Mouse (Mus musculus) hindbrain, embryonic 15.5 days (tissue): ENCODE results near the gene Mgat4a. TPM values are rescaled to one million over a fixed set of nuclear protein-coding genes. Genes with fewer than 3 reads are reported as not detected.
A peak's percentile ranks its signal among the peaks of the same experiment; 100 is the strongest.

Experiments used
- ATAC-seq: fragments of 200-750 bp; cut with Nextera tagmentation; 2 replicates; pipeline ENCODE4 v1.8.0; 2017; ENCODE audit warnings: low read depth, moderate number of reproducible peaks, moderate TSS enrichment; ENCODE audit not compliant: low FRiP score
- H3K27ac ChIP-seq: fragments of 300-500 bp; sonication (generic); replicated peaks from 2 replicates; pipeline ENCODE4 v1.5.1; 2015; ENCODE audit warnings: mild to moderate bottlenecking, inconsistent platforms
- H3K27me3 ChIP-seq: fragments of 300-500 bp; sonication (generic); 2 replicates; pipeline ENCODE4 v1.6.1; 2015; ENCODE audit warnings: control low read depth, inconsistent platforms
- H3K36me3 ChIP-seq: fragments of 300-500 bp; sonication (generic); 2 replicates; pipeline ENCODE4 v1.6.1; 2015; ENCODE audit warnings: control low read depth, inconsistent platforms
- H3K4me1 ChIP-seq: fragments of 300-500 bp; sonication (generic); replicated peaks from 2 replicates; pipeline ENCODE4 v1.6.1; 2015; ENCODE audit warnings: control low read depth, inconsistent platforms
- H3K4me2 ChIP-seq: fragments of 300-500 bp; sonication (generic); 2 replicates; pipeline ENCODE4 v1.6.1; 2015; ENCODE audit warnings: moderate library complexity, mild to moderate bottlenecking, inconsistent platforms
- H3K4me3 ChIP-seq: fragments of 300-500 bp; sonication (generic); 2 replicates; pipeline ENCODE4 v1.5.1; 2015; ENCODE audit warnings: mild to moderate bottlenecking, inconsistent platforms
- H3K9ac ChIP-seq: fragments of 300-500 bp; sonication (generic); 2 replicates; pipeline ENCODE4 v1.6.1; 2015; ENCODE audit warnings: inconsistent platforms
- H3K9me3 ChIP-seq: fragments of 300-500 bp; sonication (generic); 2 replicates; pipeline ENCODE4 v1.6.1; 2016; ENCODE audit warnings: control low read depth, inconsistent platforms
- WGBS: fragments of 180-500 bp; shearing (Covaris S2); methylation state at CpG from one replicate; pipeline ENCODE4 v1.1.7; 2015; 5-methylcytosine and 5-hydroxymethylcytosine counted together
- polyA plus RNA-seq: library from polyadenylated mRNA; unstranded; fragments of >200 nt; fragmentation: Nextera tagmentation; extraction: Ambion mirVana; gene quantifications from 2 replicates; pipeline ENCODE4 v1.2.1, GENCODE M21; 2015

Gene Mgat4a
- 9.3 and 12.6 TPM in 2 replicates for polyA plus RNA-seq

GRCm38 (mm10) chr1:37540810-37541658 lies at the start of gene Mgat4a:
Mgat4a (minus strand) TSS chr1:37541016.
- Histone ChIP-seq H3K9me3 (no peaks in the 10 kb centered on the region), H3K4me3 (peak within 1 kb of the TSS; percentile 90), H3K27me3 (peaks cover 8% of the 10 kb centered on the region; the same call in 1 of the 2 replicates), H3K36me3 (no peaks in the 10 kb centered on the region), H3K27ac (peak within 1 kb of the TSS; percentile 89), H3K9ac (peak within 1 kb of the TSS; percentile 85), H3K4me1 (peaks cover 10% of the 10 kb centered on the region), H3K4me2 (peak within 1 kb of the TSS; percentile 91)
- ATAC-seq, result peak; percentile 99
- whole genome bisulfite sequencing, result under 1% methylated on average over 47 of the region's 72 CpGs

GRCm38 (mm10) chr1:37585809-37586480 lies 45.1 kb upstream of the Mgat4a start:
- no peak for ATAC-seq

GRCm38 (mm10) chr1:37583795-37584464 lies 43.1 kb upstream of the Mgat4a start:
- no peak for ATAC-seq
- Histone ChIP-seq H3K27me3 (no peaks in the 10 kb centered on the region), H3K4me3 (no peak overlapping the region), H3K27ac (no peak overlapping the region), H3K4me1 (no peaks in the 10 kb centered on the region), H3K4me2 (no peak overlapping the region), H3K9me3 (no peaks in the 10 kb centered on the region), H3K9ac (no peak overlapping the region), H3K36me3 (no peaks in the 10 kb centered on the region)
- WGBS, result 66% methylated on average over 9 of the region's 9 CpGs

More at GRCm38 (mm10) chr1:37585809-37586480, 45.1 kb upstream of the Mgat4a start:
- Histone ChIP-seq H3K4me3 (no peak overlapping the region), H3K27ac (0 out of 2 replicates have a peak overlapping the region, but pooled peaks have one; percentile 11), H3K36me3 (no peaks in the 10 kb centered on the region), H3K4me1 (no peaks in the 10 kb centered on the region), H3K9ac (no peak overlapping the region), H3K4me2 (no peak overlapping the region), H3K9me3 (no peaks in the 10 kb centered on the region), H3K27me3 (no peaks in the 10 kb centered on the region)
- 79% methylated on average over 13 of the region's 13 CpGs for WGBS

DNA sequence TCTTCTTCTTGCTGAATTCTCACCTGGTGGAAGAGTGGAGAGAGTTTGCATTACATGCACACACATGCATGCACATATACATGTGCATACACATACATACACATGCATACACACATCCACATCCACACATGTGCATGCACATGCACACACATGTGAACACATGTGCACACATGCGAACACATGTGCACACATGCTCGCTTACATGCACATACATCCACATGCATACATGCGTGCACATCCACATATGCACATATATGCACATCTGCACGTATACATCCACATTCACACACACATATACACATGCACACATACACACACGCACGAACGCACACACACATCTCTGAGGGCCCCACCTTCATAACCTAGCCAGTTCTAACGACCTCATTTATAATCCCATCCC lies 42.4 kb upstream of the Mgat4a start:
- Histone ChIP-seq H3K4me1 (no peaks in the 10 kb centered on the region), H3K9me3 (no peaks in the 10 kb centered on the region), H3K27me3 (no peaks in the 10 kb centered on the region), H3K36me3 (no peaks in the 10 kb centered on the region), H3K27ac (no peak overlapping the region), H3K9ac (no peak overlapping the region), H3K4me2 (no peak overlapping the region), H3K4me3 (no peak overlapping the region)
- no peak for ATAC-seq
- 90% methylated on average over 8 of the region's 8 CpGs for WGBS

DNA sequence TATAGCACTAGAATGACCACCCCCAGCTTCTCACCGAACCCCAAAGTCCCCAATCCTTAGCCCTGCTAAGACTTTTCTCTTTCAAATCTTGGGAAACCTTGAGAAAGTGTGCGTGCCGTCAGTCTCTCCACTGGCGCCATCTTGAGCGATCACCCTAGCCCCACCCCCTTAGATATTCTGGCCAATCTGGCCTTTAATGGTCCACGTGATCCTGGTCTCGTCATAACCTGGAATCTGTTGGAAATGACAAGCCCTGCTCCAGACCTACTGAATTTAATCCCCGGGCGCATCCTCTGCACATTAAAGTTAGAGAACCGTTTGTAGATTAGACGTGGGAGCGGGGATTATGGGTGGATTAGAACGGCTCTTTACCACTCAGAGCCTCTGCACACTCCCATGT lies 38.9 kb upstream of the Mgat4a start:
- no peaks in the 10 kb centered on the region for H3K9me3 ChIP-seq
- H3K9ac ChIP-seq, result no peak overlapping the region
- no peak for ATAC-seq
- no peaks in the 10 kb centered on the region for H3K27me3 ChIP-seq
- H3K4me2 ChIP-seq, result no peak overlapping the region
- no peaks in the 10 kb centered on the region for H3K36me3 ChIP-seq
- WGBS, result 94% methylated on average over 13 of the region's 13 CpGs
- H3K4me1 ChIP-seq, result no peaks in the 10 kb centered on the region
- H3K27ac ChIP-seq, result no peak overlapping the region
- H3K4me3 ChIP-seq, result no peak overlapping the region

GRCm38 (mm10) chr1:37572528-37573272 lies 31.9 kb upstream of the Mgat4a start:
- Histone ChIP-seq H3K27me3 (no peaks in the 10 kb centered on the region), H3K4me1 (no peaks in the 10 kb centered on the region), H3K36me3 (no peaks in the 10 kb centered on the region), H3K27ac (no peak overlapping the region), H3K4me3 (no peak overlapping the region), H3K4me2 (no peak overlapping the region), H3K9ac (no peak overlapping the region), H3K9me3 (no peaks in the 10 kb centered on the region)
- WGBS, result 71% methylated on average over 10 of the region's 10 CpGs
- no peak for ATAC-seq

DNA sequence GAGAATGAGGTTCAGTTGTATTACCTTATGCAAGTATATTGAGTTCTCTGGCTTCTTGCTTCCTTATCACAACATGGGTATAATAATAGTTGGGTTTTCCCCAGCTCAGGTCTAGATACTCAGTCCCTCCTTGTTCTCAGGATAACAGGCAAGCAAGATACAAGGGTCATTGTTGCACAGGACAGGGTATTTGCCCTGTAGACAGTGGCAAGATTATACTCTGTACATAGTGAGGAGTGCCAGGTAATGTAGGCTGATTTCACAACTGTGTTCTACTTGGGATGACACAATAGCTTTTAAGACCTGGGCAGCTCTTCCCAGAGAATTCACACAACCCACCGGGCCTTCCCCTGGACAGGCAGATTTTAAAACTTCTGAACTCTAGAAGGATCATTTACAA lies 27.6 kb upstream of the Mgat4a start:
- Histone ChIP-seq H3K4me2 (no peak overlapping the region), H3K9me3 (no peaks in the 10 kb centered on the region), H3K4me3 (no peak overlapping the region), H3K9ac (no peak overlapping the region), H3K36me3 (no peaks in the 10 kb centered on the region), H3K27ac (no peak overlapping the region), H3K4me1 (peaks cover 6% of the 10 kb centered on the region), H3K27me3 (no peaks in the 10 kb centered on the region)
- 90% methylated on average over 1 of the region's 1 CpGs for WGBS
- ATAC-seq, result no peak

DNA sequence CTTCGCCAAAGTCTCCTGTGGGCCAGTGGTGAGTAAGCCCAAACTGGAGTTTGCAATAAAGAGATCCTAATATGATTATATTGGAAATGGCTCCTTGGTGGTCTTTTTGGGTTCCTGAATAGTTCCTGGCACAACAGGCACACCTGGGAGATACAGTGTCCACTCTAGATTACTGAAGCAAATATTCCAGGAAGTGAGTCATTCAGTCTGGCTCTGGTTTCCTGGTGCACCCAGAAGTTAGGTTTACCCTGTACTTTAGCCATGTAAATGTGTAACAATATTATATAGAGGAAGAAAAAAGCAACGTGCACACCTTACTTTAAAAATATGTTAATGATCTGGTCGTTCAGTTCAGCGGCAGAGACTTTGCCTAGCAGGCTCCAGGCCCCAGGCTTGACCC lies 25.9 kb upstream of the Mgat4a start:
- WGBS, result 89% methylated on average over 4 of the region's 4 CpGs
- ATAC-seq, result no peak
- Histone ChIP-seq H3K9me3 (no peaks in the 10 kb centered on the region), H3K9ac (no peak overlapping the region), H3K4me2 (no peak overlapping the region), H3K36me3 (no peaks in the 10 kb centered on the region), H3K4me1 (peaks cover 6% of the 10 kb centered on the region), H3K27me3 (no peaks in the 10 kb centered on the region), H3K4me3 (no peak overlapping the region), H3K27ac (no peak overlapping the region)

DNA sequence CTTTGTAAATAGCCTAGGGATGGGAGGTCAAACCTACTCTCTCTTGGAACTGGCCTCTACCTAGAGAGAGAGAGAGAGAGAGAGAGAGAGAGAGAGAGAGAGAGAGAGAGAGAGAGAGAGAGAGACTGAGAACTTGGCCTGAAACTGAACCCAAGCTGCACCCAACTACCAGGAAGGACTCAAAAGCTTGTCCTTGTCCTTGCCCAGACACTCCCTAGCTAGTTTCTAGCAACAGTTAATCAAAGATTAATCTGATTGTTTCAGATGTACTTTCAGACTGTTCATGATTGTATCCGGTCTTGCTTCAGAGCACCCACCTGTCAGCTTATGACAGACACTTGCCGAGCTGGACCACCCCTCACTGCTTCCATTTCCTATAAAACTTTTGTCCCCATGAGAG lies 25.5 kb upstream of the Mgat4a start:
- Histone ChIP-seq H3K27me3 (no peaks in the 10 kb centered on the region), H3K4me2 (no peak overlapping the region), H3K36me3 (no peaks in the 10 kb centered on the region), H3K4me1 (peaks cover 6% of the 10 kb centered on the region), H3K9me3 (no peaks in the 10 kb centered on the region), H3K27ac (no peak overlapping the region), H3K9ac (no peak overlapping the region), H3K4me3 (no peak overlapping the region)
- ATAC-seq, result no peak
- 81% methylated on average over 2 of the region's 2 CpGs for WGBS

DNA sequence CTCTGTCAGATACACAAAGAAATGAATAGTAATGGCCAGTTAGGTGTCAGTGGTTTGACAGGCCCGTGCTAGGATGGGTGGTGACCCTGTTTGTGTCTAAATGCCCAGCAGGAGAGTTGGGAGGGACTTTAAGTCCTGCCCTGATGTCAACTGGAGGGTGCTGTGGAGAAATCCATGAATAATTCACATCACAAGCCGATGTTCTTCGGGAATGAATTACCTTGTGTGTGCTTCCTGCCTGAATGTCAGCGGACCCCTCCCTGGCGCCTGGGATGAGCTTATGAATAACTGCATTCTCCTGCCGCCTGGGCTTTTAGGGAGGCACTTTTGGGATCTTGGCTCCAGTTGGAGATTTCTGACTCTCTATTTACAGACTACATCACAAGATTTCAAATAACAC lies 24.6 kb upstream of the Mgat4a start:
- Histone ChIP-seq H3K27me3 (no peaks in the 10 kb centered on the region), H3K4me3 (no peak overlapping the region), H3K9me3 (no peaks in the 10 kb centered on the region), H3K36me3 (no peaks in the 10 kb centered on the region), H3K27ac (no peak overlapping the region), H3K4me1 (peaks cover 9% of the 10 kb centered on the region), H3K9ac (no peak overlapping the region), H3K4me2 (no peak overlapping the region)
- no peak for ATAC-seq
- WGBS, result 23% methylated on average over 6 of the region's 6 CpGs

- Histone ChIP-seq H3K9ac (no peak overlapping the region), H3K4me3 (no peak overlapping the region), H3K9me3 (no peaks in the 10 kb centered on the region), H3K36me3 (no peaks in the 10 kb centered on the region), H3K4me2 (no peak overlapping the region), H3K27me3 (no peaks in the 10 kb centered on the region), H3K27ac (no peak overlapping the region), H3K4me1 (peaks cover 10% of the 10 kb centered on the region)
- ATAC-seq, result no peak
- 87% methylated on average over 3 of the region's 3 CpGs for WGBS
Measured at GRCm38 (mm10) chr1:37561955-37562354, 21.1 kb upstream of the Mgat4a start.
